Mouse (Mus musculus) midbrain, postnatal 0 days (tissue): ENCODE data around the gene Gm20388. TPM values are rescaled to one million over a fixed set of nuclear protein-coding genes. Genes with fewer than 3 reads are reported as not detected.

Source experiments
- ATAC-seq: fragments of 200-750 bp; cut with Nextera tagmentation; 2 replicates; pipeline ENCODE4 v1.8.0; 2017; ENCODE audit warnings: moderate number of reproducible peaks, mild to moderate bottlenecking, moderate TSS enrichment, moderate library complexity; ENCODE audit not compliant: low FRiP score
- DNase-seq: peaks from one replicate; pipeline ENCODE4 v3.0.0-alpha.2; 2015; ENCODE audit warnings: low spot score
- H3K27ac ChIP-seq: fragments of 300-500 bp; sonication (generic); 2 replicates; pipeline ENCODE4 v1.5.1; 2014; ENCODE audit warnings: low read depth, mild to moderate bottlenecking, low read length, mixed read lengths
- H3K27me3 ChIP-seq: fragments of 300-500 bp; sonication (generic); 2 replicates; pipeline ENCODE4 v1.6.1; 2014; ENCODE audit warnings: low read length, control low read depth, mixed read lengths; ENCODE audit not compliant: insufficient read depth
- H3K36me3 ChIP-seq: fragments of 300-500 bp; sonication (generic); 2 replicates; pipeline ENCODE4 v1.6.1; 2014; ENCODE audit warnings: low read length, control low read depth, mixed read lengths; ENCODE audit not compliant: insufficient read depth
- H3K4me1 ChIP-seq: fragments of 300-500 bp; sonication (generic); 2 replicates; pipeline ENCODE4 v1.6.1; 2014; ENCODE audit warnings: mild to moderate bottlenecking, control low read depth, antibody characterized with exemption, low read length, mixed read lengths; ENCODE audit not compliant: insufficient read depth
- H3K4me2 ChIP-seq: fragments of 300-500 bp; sonication (generic); 2 replicates; pipeline ENCODE4 v1.6.1; 2014; ENCODE audit warnings: low read depth, mild to moderate bottlenecking, low read length, mixed read lengths; ENCODE audit not compliant: poor library complexity, severe bottlenecking
- H3K4me3 ChIP-seq: fragments of 300-500 bp; sonication (generic); 2 replicates; pipeline ENCODE4 v1.5.1; 2014; ENCODE audit warnings: low read depth, mild to moderate bottlenecking, low read length, moderate library complexity
- H3K9ac ChIP-seq: fragments of 300-500 bp; sonication (generic); replicated peaks from 2 replicates; pipeline ENCODE4 v1.6.1; 2014; ENCODE audit warnings: mild to moderate bottlenecking, low read length, moderate library complexity, mixed read lengths; ENCODE audit not compliant: poor library complexity, severe bottlenecking
- H3K9me3 ChIP-seq: fragments of 300-500 bp; sonication (generic); 2 replicates; pipeline ENCODE4 v1.6.1; 2016; ENCODE audit warnings: low read length, control low read depth
- CTCF ChIP-seq: IDR thresholded peaks from 2 replicates; pipeline ENCODE4 v1.5.1; 2016; ENCODE audit warnings: antibody characterized with exemption, mild to moderate bottlenecking
- WGBS: fragments of 180-500 bp; shearing (Covaris S2); extraction: QIAGEN DNeasy Blood & Tissue Kit; methylation state at CpG from one replicate; pipeline ENCODE4 v1.1.7; 2014; 5-methylcytosine and 5-hydroxymethylcytosine counted together
- polyA plus RNA-seq: library from polyadenylated mRNA; unstranded; fragments of >200 nt; fragmentation: Nextera tagmentation; extraction: Ambion mirVana; gene quantifications from 2 replicates; pipeline ENCODE4 v1.2.1, GENCODE M21; 2015
- total RNA-seq: library from RNA; depleted of rRNA; stranded (reverse); fragments of >200 nt; gene quantifications from 2 replicates; pipeline ENCODE4 v1.2.3, GENCODE M21; 2014

Gm20388 gene
- total and polyA plus RNA-seq, 2 experiments from 2014 or later: 74.2 TPM; not detected in 1

DNA sequence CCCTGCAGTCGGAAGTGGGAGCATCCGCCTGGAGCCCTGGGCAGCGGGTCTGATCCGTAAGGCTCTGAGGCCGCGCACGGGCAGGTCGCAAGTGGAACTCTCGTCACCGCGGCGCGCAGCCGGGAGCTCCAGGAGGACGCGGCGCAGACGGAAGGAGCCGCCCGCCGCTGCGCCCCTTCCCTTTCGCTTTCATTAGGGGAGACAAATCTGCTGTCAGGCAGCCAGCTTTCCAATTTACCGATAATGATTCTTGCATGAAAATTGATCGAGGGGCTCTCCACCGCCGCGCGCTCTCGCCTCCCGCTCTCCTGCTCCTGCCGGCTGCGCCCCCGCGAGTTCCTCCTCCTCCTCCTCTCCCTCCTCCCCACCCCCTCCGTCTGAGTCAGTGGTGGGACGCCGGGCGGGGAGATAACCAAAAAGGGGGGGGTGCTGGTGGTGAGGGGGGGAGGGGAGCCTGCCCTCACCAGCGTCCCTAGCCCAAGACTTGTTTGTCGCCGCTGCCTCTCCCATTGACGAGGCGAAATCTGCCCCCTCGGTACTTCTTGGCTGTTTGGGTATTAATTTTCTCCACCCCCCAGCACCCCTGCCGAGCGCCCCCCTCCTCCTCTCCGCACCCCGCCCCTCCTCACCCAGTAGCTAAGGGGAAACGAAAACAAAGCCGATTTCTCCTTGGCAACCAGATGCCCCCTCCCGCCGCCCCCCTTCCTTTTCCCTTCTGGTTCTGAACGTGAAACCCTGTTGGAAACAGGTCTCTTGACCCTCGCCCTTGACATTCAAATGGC is 577.3 kb downstream of the Gm20388 start:
- no peaks in the 10 kb centered on the region for H3K36me3 ChIP-seq
- under 1% methylated on average over 49 of the region's 55 CpGs for WGBS
- peak overlapping the region; percentile 97 for H3K4me2 ChIP-seq
- no peaks in the 10 kb centered on the region for H3K9me3 ChIP-seq
- TF ChIP-seq CTCF: no peak
- ATAC-seq (peak; percentile 41; the same call in 1 of the 2 replicates), DNase-seq (peak; percentile 83)
- peak overlapping the region; percentile 92 for H3K9ac ChIP-seq
- peak overlapping the region; percentile 98 for H3K27ac ChIP-seq
- peaks cover 31% of the 10 kb centered on the region for H3K4me1 ChIP-seq
- peak overlapping the region; percentile 90 for H3K4me3 ChIP-seq
- H3K27me3 ChIP-seq: no peaks in the 10 kb centered on the region

DNA sequence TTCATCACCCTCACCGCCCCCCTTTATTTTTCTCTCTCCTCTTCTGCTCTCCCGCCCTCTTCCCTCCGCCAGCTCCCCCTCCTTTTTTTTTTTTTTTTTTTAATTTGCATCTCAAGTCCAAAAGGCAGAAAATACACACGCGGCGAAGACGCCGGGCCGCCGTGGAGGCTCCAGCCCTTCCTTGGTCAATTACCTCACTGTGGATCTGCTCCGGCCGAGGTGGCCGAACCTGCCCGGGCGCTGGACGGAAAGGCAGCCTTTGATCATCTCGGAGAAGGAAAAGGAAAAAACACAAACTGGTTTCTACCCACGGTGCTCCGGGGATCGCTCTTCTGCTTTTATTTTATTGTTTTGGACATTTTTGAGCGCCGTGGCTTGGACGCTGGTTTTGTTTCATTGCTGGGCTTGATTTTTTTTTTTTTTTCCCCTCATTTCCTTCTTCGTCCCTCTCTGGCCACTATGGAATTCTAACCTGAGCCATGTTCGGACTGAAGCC is 578.0 kb downstream of the Gm20388 start:
- Histone ChIP-seq H3K9ac (peak overlapping the region; percentile 92), H3K9me3 (no peaks in the 10 kb centered on the region), H3K4me1 (peaks cover 38% of the 10 kb centered on the region), H3K27me3 (no peaks in the 10 kb centered on the region), H3K4me2 (peak overlapping the region; percentile 97), H3K4me3 (peak overlapping the region; percentile 90), H3K36me3 (no peaks in the 10 kb centered on the region), H3K27ac (peak overlapping the region; percentile 98)
- DNase-seq (peak; percentile 41), ATAC-seq (no peak)
- no peak for TF ChIP-seq CTCF
- 1% methylated on average over 24 of the region's 25 CpGs for WGBS

DNA sequence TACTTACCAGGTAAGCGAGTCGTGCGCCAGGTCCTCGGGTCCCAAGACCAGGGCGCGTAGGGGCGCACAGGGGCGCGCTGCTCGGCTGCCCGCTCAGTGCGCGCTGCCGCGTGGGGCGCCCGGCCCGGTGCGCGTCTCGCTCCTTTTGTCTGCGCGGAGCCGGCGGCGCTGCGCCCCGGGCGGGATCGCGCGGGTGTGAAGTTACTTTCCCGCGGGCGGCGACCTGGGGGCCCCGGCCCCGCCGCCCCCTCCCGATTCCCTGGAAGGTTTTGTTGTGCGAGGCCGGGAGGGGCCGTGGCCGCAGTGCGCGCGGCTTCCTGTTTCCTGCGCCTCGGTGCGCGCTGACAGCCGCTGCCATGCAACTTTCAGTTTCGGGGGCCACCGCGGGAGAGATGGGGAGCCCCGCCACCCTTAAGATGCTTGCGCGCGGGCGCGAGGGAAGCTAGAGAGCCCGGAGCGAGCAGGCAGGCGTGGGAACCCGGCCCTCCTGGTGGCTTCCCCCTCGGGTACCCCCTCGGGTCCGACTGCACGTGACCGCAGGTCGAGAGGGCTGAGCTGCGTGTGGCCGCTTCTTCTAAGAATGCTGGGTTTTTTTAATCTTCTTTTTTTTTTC is 578.6 kb downstream of the Gm20388 start:
- WGBS: under 1% methylated on average over 65 of the region's 73 CpGs
- no peak for ATAC-seq
- peak overlapping the region; percentile 90 for H3K4me3 ChIP-seq
- H3K36me3 ChIP-seq: no peaks in the 10 kb centered on the region
- DNase-seq: no peak
- H3K9me3 ChIP-seq: no peaks in the 10 kb centered on the region
- TF ChIP-seq CTCF: no peak
- H3K9ac ChIP-seq: peak overlapping the region; percentile 92
- peak overlapping the region; percentile 97 for H3K4me2 ChIP-seq
- H3K27me3 ChIP-seq: no peaks in the 10 kb centered on the region
- peaks cover 39% of the 10 kb centered on the region for H3K4me1 ChIP-seq
- H3K27ac ChIP-seq: peak overlapping the region; percentile 98

DNA sequence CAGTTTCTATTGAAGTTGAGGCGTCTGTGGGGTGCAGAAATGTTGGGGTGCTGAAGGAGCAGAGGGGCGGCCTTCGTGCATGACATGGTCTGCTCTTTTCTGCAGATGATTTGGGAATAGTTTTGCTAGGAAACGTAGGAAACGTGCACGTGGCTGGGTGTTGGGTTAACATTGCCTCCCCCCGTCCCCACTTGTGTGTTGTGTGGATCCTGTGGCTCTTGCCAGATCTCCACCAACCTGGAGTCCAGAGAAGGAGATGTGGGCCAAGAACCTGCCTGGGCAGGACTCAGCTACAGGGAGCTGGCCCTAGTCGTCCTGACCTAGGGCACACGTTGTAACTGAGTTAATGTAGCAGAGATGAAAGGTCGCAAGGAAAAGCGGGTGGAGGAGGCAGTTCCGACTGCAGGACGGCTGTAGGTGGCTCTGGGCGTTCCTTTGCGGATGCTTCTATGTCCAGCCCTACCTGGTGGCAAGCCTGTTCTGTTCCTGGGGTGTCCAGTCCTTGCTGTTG is 579.2 kb downstream of the Gm20388 start:
- Histone ChIP-seq H3K9ac (peak overlapping the region; percentile 92), H3K9me3 (no peaks in the 10 kb centered on the region), H3K4me1 (peaks cover 40% of the 10 kb centered on the region), H3K4me3 (peak overlapping the region; percentile 90), H3K27me3 (no peaks in the 10 kb centered on the region), H3K4me2 (peak overlapping the region; percentile 97), H3K27ac (peak overlapping the region; percentile 98; the same call in 1 of the 2 replicates), H3K36me3 (no peaks in the 10 kb centered on the region)
- no peak for ATAC-seq
- 6% methylated on average over 15 of the region's 15 CpGs for WGBS
- no peak for TF ChIP-seq CTCF
- no peak for DNase-seq

DNA sequence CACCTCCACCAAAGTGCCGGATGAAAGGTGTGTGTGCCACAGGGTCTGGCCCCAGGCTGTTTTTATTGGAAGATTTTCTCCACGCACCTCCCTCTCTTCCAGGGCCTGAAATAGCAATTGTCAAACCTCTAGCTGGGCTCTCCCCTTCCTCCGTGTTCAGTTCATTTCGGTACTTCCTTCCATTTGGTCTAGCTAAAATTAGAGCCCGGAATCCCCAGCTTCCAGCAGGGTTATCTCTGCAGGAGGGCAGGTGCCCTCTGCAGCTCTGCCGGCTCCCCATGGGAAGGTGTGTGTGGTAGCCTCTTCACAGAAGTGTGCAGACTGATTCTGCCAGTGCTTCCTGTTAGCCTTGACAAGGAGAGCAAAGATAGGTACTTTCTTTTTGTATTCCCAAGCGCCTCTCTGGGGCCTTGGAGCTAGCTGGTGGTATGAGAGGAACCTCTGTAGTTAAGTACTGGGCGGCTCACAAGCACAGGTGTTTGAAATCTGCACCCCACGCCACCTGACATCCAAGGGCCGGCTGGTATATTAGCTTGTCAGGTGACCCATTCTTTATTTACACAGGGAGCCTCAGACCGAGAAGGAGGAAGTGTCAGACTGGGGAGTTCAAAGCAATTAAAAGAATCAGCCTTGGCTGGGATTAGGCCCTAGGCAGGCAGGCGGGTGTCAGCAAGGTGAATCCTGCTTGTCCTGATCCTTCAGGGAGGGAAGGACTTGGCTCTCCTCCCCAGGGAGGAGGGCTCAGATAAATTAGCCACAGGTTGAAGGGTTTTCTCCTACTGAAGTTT is 579.9 kb downstream of the Gm20388 start:
- H3K9me3 ChIP-seq: no peaks in the 10 kb centered on the region
- H3K4me1 ChIP-seq: peaks cover 44% of the 10 kb centered on the region
- H3K27ac ChIP-seq: peak overlapping the region; percentile 52; the same call in 1 of the 2 replicates
- H3K9ac ChIP-seq: peak overlapping the region; percentile 92
- peak overlapping the region; percentile 97 for H3K4me2 ChIP-seq
- DNase-seq (no peak), ATAC-seq (no peak)
- H3K27me3 ChIP-seq: no peaks in the 10 kb centered on the region
- 15% methylated on average over 12 of the region's 12 CpGs for whole genome bisulfite sequencing
- peak overlapping the region; percentile 90 for H3K4me3 ChIP-seq
- TF ChIP-seq CTCF: no peak
- H3K36me3 ChIP-seq: no peaks in the 10 kb centered on the region
